Mouse (Mus musculus) kidney, embryonic 16.5 days (tissue): ENCODE results near the gene Slc4a2. TPM values are rescaled to one million over a fixed set of nuclear protein-coding genes. Genes with fewer than 3 reads are reported as not detected.

Experiments used
- ATAC-seq: fragments of 200-750 bp; cut with Nextera tagmentation; 2 replicates; pipeline ENCODE4 v1.8.0; 2017; ENCODE audit warnings: moderate TSS enrichment; ENCODE audit not compliant: low FRiP score, low TSS enrichment
- H3K27ac ChIP-seq: fragments of 300-500 bp; sonication (generic); 2 replicates; pipeline ENCODE4 v1.5.1; 2014; ENCODE audit warnings: low read length
- H3K27me3 ChIP-seq: fragments of 300-500 bp; sonication (generic); 2 replicates; pipeline ENCODE4 v1.6.1; 2014; ENCODE audit warnings: low read length, control low read depth, mixed read lengths; ENCODE audit not compliant: insufficient read depth
- H3K36me3 ChIP-seq: fragments of 300-500 bp; sonication (generic); 2 replicates; pipeline ENCODE4 v1.6.1; 2014; ENCODE audit warnings: low read length, control low read depth, mixed read lengths; ENCODE audit not compliant: insufficient read depth
- H3K4me1 ChIP-seq: fragments of 300-500 bp; sonication (generic); 2 replicates; pipeline ENCODE4 v1.6.1; 2014; ENCODE audit warnings: low read length, control low read depth, mixed read lengths; ENCODE audit not compliant: insufficient read depth
- H3K4me2 ChIP-seq: fragments of 300-500 bp; sonication (generic); replicated peaks from 2 replicates; pipeline ENCODE4 v1.6.1; 2014; ENCODE audit warnings: low read depth, low read length
- H3K4me3 ChIP-seq: fragments of 300-500 bp; sonication (generic); 2 replicates; pipeline ENCODE4 v1.5.1; 2014; ENCODE audit warnings: mild to moderate bottlenecking, low read length
- H3K9ac ChIP-seq: fragments of 300-500 bp; sonication (generic); replicated peaks from 2 replicates; pipeline ENCODE4 v1.6.1; 2014; ENCODE audit warnings: low read length
- H3K9me3 ChIP-seq: fragments of 300-500 bp; sonication (generic); 2 replicates; pipeline ENCODE4 v1.6.1; 2016; ENCODE audit warnings: low read length, control low read depth
- WGBS: fragments of 180-500 bp; shearing (Covaris S2); extraction: QIAGEN DNeasy Blood & Tissue Kit; methylation state at CpG from one replicate; pipeline ENCODE4 v1.1.7; 2014; 5-methylcytosine and 5-hydroxymethylcytosine counted together
- polyA plus RNA-seq: library from polyadenylated mRNA; unstranded; fragments of >200 nt; fragmentation: Nextera tagmentation; extraction: Ambion mirVana; gene quantifications from 2 replicates; pipeline ENCODE4 v1.2.1, GENCODE M21; 2015

Slc4a2 gene
- 52.5 and 53.8 TPM in 2 replicates for polyA plus RNA-seq

DNA sequence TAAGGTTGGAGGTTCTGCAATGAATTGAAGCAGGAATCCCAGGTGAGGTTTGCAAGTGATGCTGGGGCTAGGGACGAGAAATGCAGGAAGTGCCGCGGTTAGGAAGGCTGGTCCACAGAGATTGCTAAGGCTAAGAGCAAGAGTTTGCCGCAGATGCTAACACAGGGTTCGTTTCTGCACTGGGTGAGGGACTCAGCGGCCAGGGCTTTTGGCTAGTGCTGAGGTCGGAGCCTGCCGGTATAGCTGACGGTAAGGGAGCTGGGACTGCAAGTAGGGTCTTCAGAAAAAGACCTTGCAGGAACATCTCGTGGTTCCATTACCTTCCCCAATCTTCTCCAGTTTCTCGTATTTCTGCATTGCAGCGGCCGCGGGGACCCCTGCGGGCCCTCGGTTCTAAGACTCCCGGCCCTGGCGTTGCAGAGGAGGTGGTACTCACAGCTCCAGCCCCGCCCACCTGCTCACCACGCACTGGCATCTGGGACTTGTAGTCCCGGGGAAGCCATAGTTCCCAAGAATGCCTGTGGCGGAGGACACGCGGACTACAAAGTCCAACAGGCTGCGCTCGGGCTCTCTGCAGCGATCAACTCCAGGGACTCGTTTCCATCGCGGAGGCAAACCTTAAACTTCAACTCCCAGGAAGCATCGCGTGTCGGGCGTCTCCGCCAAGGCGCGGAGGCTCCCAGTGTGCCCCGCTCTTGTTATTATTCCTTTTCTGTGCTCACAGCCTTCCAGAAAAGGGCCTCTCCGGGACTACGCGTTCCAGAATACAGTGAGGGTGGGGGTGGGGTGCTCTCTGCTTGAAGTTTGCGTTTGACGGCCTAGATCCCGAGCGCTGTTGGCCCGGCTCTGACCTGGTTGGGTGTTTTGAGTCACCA is at the start of gene Slc4a2, which contains the start of gene Cdk5:
TSS of gene Slc4a2 (plus strand) at position 709 of the 875 bp plus-strand sequence.
TSS of gene Cdk5 (minus strand) at position 402 of the 875 bp plus-strand sequence.
- under 1% methylated on average over 46 of the region's 46 CpGs for WGBS
- Histone ChIP-seq H3K9ac (peak within 1 kb of the TSS; percentile 74), H3K4me3 (peak within 1 kb of the TSS; percentile 70), H3K4me1 (peaks cover 43% of the 10 kb centered on the region), H3K4me2 (peak within 1 kb of the TSS; percentile 81), H3K36me3 (peaks cover 11% of the 10 kb centered on the region), H3K27me3 (no peaks in the 10 kb centered on the region), H3K27ac (peak within 1 kb of the TSS; percentile 95), H3K9me3 (no peaks in the 10 kb centered on the region)
- peak; percentile 93 for ATAC-seq

DNA sequence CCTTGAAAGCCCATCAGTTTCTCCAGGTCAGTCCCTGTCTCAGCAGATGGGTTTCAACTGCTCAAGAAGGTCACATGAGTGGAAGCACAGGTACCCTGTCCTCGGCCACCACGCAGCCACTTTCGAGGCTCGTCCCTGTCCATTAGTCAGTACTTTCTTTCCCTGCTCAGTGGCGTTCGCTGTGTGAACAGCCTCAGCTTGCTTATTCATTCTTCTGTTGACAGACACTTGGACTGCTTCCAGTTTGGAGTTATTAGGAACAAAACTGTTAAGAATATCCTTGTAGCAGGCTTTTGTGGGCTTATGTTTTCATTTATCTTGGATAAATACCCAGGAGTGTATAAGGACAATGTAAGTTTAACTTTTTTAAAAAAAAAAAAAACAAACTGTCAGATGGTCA is 49.4 kb upstream of the Slc4a2 start:
- Histone ChIP-seq H3K27me3 (no peaks in the 10 kb centered on the region), H3K4me2 (no peak overlapping the region), H3K27ac (no peak overlapping the region), H3K9me3 (no peaks in the 10 kb centered on the region), H3K36me3 (no peaks in the 10 kb centered on the region), H3K4me3 (no peak overlapping the region), H3K4me1 (no peaks in the 10 kb centered on the region), H3K9ac (no peak overlapping the region)
- ATAC-seq, result no peak
- WGBS, result 56% methylated on average over 6 of the region's 6 CpGs

DNA sequence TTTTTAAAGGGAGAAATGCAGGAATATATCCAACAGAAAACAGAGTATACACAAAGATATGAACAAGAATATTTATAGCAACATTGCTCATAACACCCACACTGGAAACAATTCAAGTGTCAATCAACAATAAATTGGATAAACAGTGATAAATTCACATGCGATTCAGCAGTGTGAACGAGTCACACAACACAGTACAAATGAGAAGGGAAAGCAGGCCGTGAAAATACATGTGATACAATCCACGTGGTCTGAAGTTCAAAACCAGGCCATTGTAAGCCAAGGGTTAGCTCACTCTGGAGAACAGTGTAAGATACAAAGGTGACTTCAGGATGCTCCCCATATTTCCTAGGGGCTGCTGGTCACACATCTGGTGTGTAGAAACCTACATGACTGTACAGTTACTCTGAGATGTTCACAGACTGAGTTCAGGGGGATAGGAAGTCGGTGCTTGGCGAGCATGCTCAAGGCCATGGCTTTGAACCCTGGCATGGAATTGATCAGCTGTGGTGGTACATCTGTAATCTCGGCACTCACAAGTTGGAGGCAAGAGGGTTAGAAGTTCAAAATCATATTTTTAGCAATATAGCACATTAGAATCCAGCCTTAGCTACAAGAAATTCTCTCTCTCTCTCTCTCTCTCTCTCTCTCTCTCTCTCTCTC is 48.8 kb upstream of the Slc4a2 start:
- H3K9me3 ChIP-seq, result no peaks in the 10 kb centered on the region
- H3K9ac ChIP-seq, result no peak overlapping the region
- no peaks in the 10 kb centered on the region for H3K4me1 ChIP-seq
- no peak for ATAC-seq
- no peak overlapping the region for H3K4me2 ChIP-seq
- H3K36me3 ChIP-seq, result no peaks in the 10 kb centered on the region
- 68% methylated on average over 7 of the region's 7 CpGs for WGBS
- no peak overlapping the region for H3K4me3 ChIP-seq
- H3K27me3 ChIP-seq, result no peaks in the 10 kb centered on the region
- H3K27ac ChIP-seq, result no peak overlapping the region

DNA sequence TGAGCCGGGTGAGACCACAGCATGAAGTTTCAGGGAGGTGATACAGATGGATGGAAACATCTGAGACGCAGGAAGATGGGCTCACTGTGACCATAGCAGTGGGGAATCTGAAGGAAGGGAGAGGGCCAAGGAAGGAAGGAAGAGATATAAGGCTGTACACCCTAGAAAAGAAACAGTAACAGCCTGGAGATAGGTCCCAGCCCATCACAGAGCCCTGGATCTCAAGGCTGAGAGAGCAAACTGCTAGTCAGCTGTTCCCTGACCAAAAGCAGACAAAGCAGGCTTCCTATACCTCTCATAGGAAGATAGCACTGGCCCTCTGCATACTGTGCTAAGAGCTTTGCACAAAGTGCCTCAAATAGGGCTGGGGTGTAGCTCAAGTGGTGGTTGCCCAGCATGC is 44.9 kb upstream of the Slc4a2 start:
- Histone ChIP-seq H3K4me3 (no peak overlapping the region), H3K4me2 (no peak overlapping the region), H3K27ac (no peak overlapping the region), H3K4me1 (peaks cover 9% of the 10 kb centered on the region), H3K36me3 (no peaks in the 10 kb centered on the region), H3K9ac (no peak overlapping the region), H3K27me3 (no peaks in the 10 kb centered on the region), H3K9me3 (no peaks in the 10 kb centered on the region)
- ATAC-seq, result no peak
- 78% methylated on average over 2 of the region's 2 CpGs for WGBS

DNA sequence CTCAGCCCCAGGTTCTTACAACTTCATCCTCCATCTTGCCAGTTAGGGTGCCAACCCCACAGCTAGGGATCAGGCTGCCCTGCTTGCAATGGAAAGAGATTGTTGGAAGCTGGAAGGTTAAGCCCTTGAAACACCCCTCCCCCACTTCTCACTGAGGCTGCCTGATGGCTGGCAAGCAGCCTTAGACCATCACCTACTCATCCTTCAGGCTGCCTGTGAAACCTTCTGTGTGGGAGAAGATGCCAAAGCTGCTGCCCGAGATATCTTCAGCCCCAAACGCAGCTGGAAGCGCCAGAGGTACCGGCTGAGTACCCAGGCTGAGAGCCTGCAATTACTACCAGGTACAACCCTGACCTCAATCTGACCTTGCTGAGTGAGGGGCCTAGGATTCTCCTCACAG is 44.1 kb upstream of the Slc4a2 start:
- 62% methylated on average over 4 of the region's 4 CpGs for WGBS
- Histone ChIP-seq H3K27me3 (no peaks in the 10 kb centered on the region), H3K27ac (no peak overlapping the region), H3K4me3 (no peak overlapping the region), H3K4me1 (peaks cover 17% of the 10 kb centered on the region), H3K9ac (no peak overlapping the region), H3K9me3 (no peaks in the 10 kb centered on the region), H3K36me3 (no peaks in the 10 kb centered on the region), H3K4me2 (no peak overlapping the region)
- ATAC-seq, result no peak

DNA sequence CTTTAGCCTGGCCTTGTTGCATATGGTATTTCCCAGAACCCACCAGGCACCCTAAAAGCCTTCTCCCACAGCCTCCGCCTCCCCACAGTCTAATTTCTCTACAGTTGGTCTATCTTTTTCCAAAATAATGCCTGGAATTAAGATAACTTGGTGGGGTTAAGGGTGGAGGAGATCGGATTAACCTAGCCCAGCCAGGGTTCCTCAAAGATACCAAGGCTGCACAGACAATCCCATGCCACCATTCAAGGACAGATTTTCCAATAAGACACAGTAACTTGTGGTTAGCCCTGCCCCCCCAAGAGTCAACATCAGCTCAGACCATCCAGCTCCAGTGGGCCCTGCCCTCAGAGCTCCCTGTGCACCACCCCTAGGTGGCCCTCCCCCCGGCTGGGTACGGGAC is 43.1 kb upstream of the Slc4a2 start:
- Histone ChIP-seq H3K36me3 (no peaks in the 10 kb centered on the region), H3K27ac (no peak overlapping the region), H3K9me3 (no peaks in the 10 kb centered on the region), H3K9ac (no peak overlapping the region), H3K4me1 (peaks cover 20% of the 10 kb centered on the region), H3K27me3 (no peaks in the 10 kb centered on the region), H3K4me2 (no peak overlapping the region), H3K4me3 (no peak overlapping the region)
- 86% methylated on average over 4 of the region's 4 CpGs for WGBS
- ATAC-seq, result no peak

DNA sequence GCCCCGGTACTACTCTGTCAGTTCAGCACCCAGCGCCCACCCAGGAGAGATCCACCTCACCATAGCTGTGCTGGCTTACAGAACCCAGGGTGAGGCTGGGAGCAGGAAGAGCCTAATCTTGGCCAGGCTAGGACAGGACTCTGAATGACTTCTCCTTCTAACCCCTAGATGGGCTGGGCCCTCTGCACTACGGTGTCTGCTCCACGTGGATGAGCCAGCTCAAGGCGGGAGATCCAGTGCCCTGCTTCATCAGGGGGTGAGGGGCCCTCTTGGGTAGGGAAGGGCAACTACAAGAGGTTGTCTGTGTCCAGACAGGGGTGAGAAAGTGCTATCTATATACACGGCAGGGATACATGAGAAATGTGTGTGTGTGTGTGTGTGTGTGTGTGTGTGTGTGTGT is 42.2 kb upstream of the Slc4a2 start:
- Histone ChIP-seq H3K27ac (no peak overlapping the region), H3K36me3 (no peaks in the 10 kb centered on the region), H3K4me2 (no peak overlapping the region), H3K4me3 (no peak overlapping the region), H3K27me3 (peaks cover 4% of the 10 kb centered on the region; the same call in 1 of the 2 replicates), H3K4me1 (peaks cover 20% of the 10 kb centered on the region), H3K9ac (no peak overlapping the region), H3K9me3 (no peaks in the 10 kb centered on the region)
- no peak for ATAC-seq
- 55% methylated on average over 6 of the region's 6 CpGs for WGBS

DNA sequence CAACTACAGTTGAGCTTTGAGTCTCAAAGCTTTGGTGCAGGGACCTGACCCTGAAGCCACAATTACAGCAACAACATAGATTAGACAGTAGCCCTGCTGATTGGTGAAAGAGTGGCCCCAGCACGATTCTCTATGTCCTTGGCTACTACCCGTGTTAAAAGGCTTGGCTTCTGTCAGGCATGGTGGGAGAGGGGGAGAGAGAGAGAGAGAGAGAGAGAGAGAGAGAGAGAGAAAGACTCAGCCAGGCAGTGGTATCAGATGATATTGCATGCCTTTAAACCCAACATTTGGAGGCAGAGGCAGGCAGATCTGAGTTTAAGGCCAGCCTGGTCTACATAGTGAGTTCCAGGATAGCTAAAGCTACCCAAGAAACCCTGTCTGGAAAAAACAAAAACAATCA is 41.6 kb upstream of the Slc4a2 start:
- no peak for ATAC-seq
- H3K36me3 ChIP-seq, result no peaks in the 10 kb centered on the region
- H3K9me3 ChIP-seq, result no peaks in the 10 kb centered on the region
- H3K4me2 ChIP-seq, result no peak overlapping the region
- H3K4me1 ChIP-seq, result peaks cover 24% of the 10 kb centered on the region
- H3K4me3 ChIP-seq, result no peak overlapping the region
- WGBS, result 54% methylated on average over 2 of the region's 2 CpGs
- H3K9ac ChIP-seq, result no peak overlapping the region
- H3K27ac ChIP-seq, result no peak overlapping the region
- H3K27me3 ChIP-seq, result peaks cover 9% of the 10 kb centered on the region

DNA sequence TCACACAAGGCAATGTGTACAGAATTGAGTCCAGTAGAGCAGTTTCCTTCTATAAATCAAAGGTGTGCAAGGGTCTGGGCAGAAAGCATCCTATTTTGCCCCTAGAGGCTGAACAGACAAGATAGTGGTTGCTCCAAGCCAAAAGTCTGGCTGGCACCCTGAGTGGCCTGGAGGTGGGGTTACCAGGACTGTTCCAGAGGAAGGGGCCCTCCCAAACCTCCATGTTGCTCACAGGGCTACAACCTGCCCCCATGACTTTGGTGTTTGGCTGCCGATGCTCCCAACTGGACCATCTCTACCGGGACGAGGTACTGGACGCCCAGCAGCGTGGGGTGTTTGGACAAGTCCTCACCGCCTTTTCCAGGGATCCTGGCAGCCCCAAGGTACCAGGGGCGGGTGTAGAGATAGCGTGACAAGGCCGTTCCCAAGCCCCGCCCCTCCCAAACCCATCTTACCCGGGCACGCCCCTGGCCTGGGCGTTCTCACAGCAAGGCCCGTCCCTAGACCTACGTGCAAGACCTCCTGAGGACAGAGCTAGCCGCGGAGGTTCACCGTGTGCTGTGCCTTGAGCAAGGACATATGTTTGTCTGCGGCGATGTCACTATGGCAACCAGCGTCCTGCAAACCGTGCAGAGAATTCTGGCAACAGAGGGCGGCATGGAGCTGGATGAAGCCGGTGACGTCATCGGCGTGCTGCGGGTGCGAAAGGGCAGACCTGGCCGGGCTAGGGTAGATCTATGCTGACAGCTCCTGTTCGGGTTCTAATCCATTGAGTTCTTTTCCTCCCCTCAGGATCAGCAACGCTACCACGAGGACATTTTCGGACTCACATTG is 40.4 kb upstream of the Slc4a2 start:
- Histone ChIP-seq H3K9me3 (no peaks in the 10 kb centered on the region), H3K4me2 (peak overlapping the region; percentile 85), H3K4me1 (peaks cover 37% of the 10 kb centered on the region), H3K9ac (peak overlapping the region; percentile 57), H3K36me3 (no peaks in the 10 kb centered on the region), H3K4me3 (peak overlapping the region; percentile 52), H3K27ac (peak overlapping the region; percentile 36; the same call in 1 of the 2 replicates), H3K27me3 (peaks cover 16% of the 10 kb centered on the region)
- ATAC-seq, result peak; percentile 80
- WGBS, result under 1% methylated on average over 34 of the region's 34 CpGs
